Mouse (Mus musculus) embryonic facial prominence, embryonic 12.5 days (tissue): ENCODE measurements around the gene Susd6. TPM values are rescaled to one million over a fixed set of nuclear protein-coding genes. Genes with fewer than 3 reads are reported as not detected.

Experiments used
- ATAC-seq: fragments of 200-750 bp; cut with Nextera tagmentation; 2 replicates; pipeline ENCODE4 v1.8.0; 2017; ENCODE audit not compliant: insufficient number of reproducible peaks, insufficient read depth, low FRiP score, low TSS enrichment
- H3K27ac ChIP-seq: fragments of 300-500 bp; sonication (generic); 2 replicates; pipeline ENCODE4 v1.5.1; 2016; ENCODE audit warnings: mild to moderate bottlenecking
- H3K27me3 ChIP-seq: fragments of 300-500 bp; sonication (generic); 2 replicates; pipeline ENCODE4 v1.6.1; 2016; ENCODE audit warnings: mild to moderate bottlenecking, moderate library complexity
- H3K36me3 ChIP-seq: fragments of 300-500 bp; sonication (generic); 2 replicates; pipeline ENCODE4 v1.6.1; 2016; ENCODE audit warnings: mild to moderate bottlenecking
- H3K4me1 ChIP-seq: fragments of 300-500 bp; sonication (generic); 2 replicates; pipeline ENCODE4 v1.6.1; 2016
- H3K4me2 ChIP-seq: fragments of 300-500 bp; sonication (generic); replicated peaks from 2 replicates; pipeline ENCODE4 v1.6.1; 2016; ENCODE audit warnings: mild to moderate bottlenecking, moderate library complexity
- H3K4me3 ChIP-seq: fragments of 300-500 bp; sonication (generic); 2 replicates; pipeline ENCODE4 v1.5.1; 2016; ENCODE audit warnings: mild to moderate bottlenecking
- H3K9ac ChIP-seq: fragments of 300-500 bp; sonication (generic); 2 replicates; pipeline ENCODE4 v1.6.1; 2016; ENCODE audit warnings: mild to moderate bottlenecking, moderate library complexity
- H3K9me3 ChIP-seq: fragments of 300-500 bp; sonication (generic); 2 replicates; pipeline ENCODE4 v1.6.1; 2016; ENCODE audit warnings: mild to moderate bottlenecking, moderate library complexity
- WGBS: fragments of 180-500 bp; shearing (Covaris S2); methylation state at CpG from one replicate; pipeline ENCODE4 v1.1.7; 2016; 5-methylcytosine and 5-hydroxymethylcytosine counted together
- polyA plus RNA-seq: library from polyadenylated mRNA; unstranded; fragments of >200 nt; fragmentation: Nextera tagmentation; extraction: Ambion mirVana; gene quantifications from 2 replicates; pipeline ENCODE4 v1.2.1, GENCODE M21; 2016

Susd6 gene
- polyA plus RNA-seq, 1 experiment from 2014 or later = 18.0 TPM

- peaks cover 14% of the 10 kb centered on the region for H3K27me3 ChIP-seq
- H3K4me2 ChIP-seq = no peak overlapping the region
- 76% methylated on average over 4 of the region's 4 CpGs for WGBS
- ATAC-seq = no peak
- H3K4me1 ChIP-seq = peaks cover 13% of the 10 kb centered on the region
- no peak overlapping the region for H3K9ac ChIP-seq
- H3K9me3 ChIP-seq = no peaks in the 10 kb centered on the region
- no peak overlapping the region for H3K4me3 ChIP-seq
- H3K36me3 ChIP-seq = no peaks in the 10 kb centered on the region
- no peak overlapping the region for H3K27ac ChIP-seq
These were observed 26.2 kb upstream of the Susd6 start for GRCm38 (mm10) chr12:80764116-80764515.

- Histone ChIP-seq H3K27ac (no peak overlapping the region), H3K27me3 (no peaks in the 10 kb centered on the region), H3K4me2 (no peak overlapping the region), H3K4me3 (no peak overlapping the region), H3K4me1 (no peaks in the 10 kb centered on the region), H3K9ac (no peak overlapping the region), H3K9me3 (no peaks in the 10 kb centered on the region), H3K36me3 (no peaks in the 10 kb centered on the region)
- ATAC-seq = peak; percentile 56; the same call in 1 of the 2 replicates
- WGBS = 19% methylated on average over 11 of the region's 11 CpGs
These were observed 20.6 kb upstream of the Susd6 start for GRCm38 (mm10) chr12:80769697-80770096.

GRCm38 (mm10) chr12:80774786-80775185 lies 15.5 kb upstream of the Susd6 start:
- ATAC-seq = no peak
- no peak overlapping the region for H3K9ac ChIP-seq

GRCm38 (mm10) chr12:80776046-80776634 lies 14.2 kb upstream of the Susd6 start:
- Histone ChIP-seq H3K27me3 (no peaks in the 10 kb centered on the region), H3K9me3 (no peaks in the 10 kb centered on the region), H3K36me3 (no peaks in the 10 kb centered on the region), H3K9ac (no peak overlapping the region), H3K4me3 (no peak overlapping the region), H3K4me1 (no peaks in the 10 kb centered on the region), H3K27ac (no peak overlapping the region), H3K4me2 (no peak overlapping the region)
- ATAC-seq = no peak
- 80% methylated on average over 4 of the region's 4 CpGs for WGBS

More at GRCm38 (mm10) chr12:80774786-80775185, 15.5 kb upstream of the Susd6 start:
- no peaks in the 10 kb centered on the region for H3K36me3 ChIP-seq
- no peaks in the 10 kb centered on the region for H3K9me3 ChIP-seq
- H3K4me2 ChIP-seq = no peak overlapping the region
- 68% methylated on average over 7 of the region's 7 CpGs for WGBS
- H3K4me3 ChIP-seq = no peak overlapping the region
- no peak overlapping the region for H3K27ac ChIP-seq
- H3K27me3 ChIP-seq = no peaks in the 10 kb centered on the region
- no peaks in the 10 kb centered on the region for H3K4me1 ChIP-seq

GRCm38 (mm10) chr12:80778188-80778936 lies 11.9 kb upstream of the Susd6 start:
- 74% methylated on average over 16 of the region's 16 CpGs for WGBS
- H3K4me1 ChIP-seq = no peaks in the 10 kb centered on the region
- H3K9me3 ChIP-seq = no peaks in the 10 kb centered on the region
- H3K27ac ChIP-seq = no peak overlapping the region
- no peak overlapping the region for H3K4me2 ChIP-seq
- H3K27me3 ChIP-seq = no peaks in the 10 kb centered on the region
- no peak overlapping the region for H3K4me3 ChIP-seq
- no peak overlapping the region for H3K9ac ChIP-seq
- H3K36me3 ChIP-seq = no peaks in the 10 kb centered on the region
- peak; percentile 47; the same call in 1 of the 2 replicates for ATAC-seq

GRCm38 (mm10) chr12:80779760-80780159 lies 10.6 kb upstream of the Susd6 start:
- Histone ChIP-seq H3K27me3 (no peaks in the 10 kb centered on the region), H3K4me1 (no peaks in the 10 kb centered on the region), H3K9ac (no peak overlapping the region), H3K9me3 (no peaks in the 10 kb centered on the region), H3K27ac (no peak overlapping the region), H3K4me3 (no peak overlapping the region), H3K4me2 (no peak overlapping the region), H3K36me3 (no peaks in the 10 kb centered on the region)
- ATAC-seq = no peak
- WGBS = 91% methylated on average over 4 of the region's 4 CpGs

- Histone ChIP-seq H3K4me1 (no peaks in the 10 kb centered on the region), H3K9ac (no peak overlapping the region), H3K4me3 (no peak overlapping the region), H3K36me3 (no peaks in the 10 kb centered on the region), H3K4me2 (no peak overlapping the region), H3K9me3 (no peaks in the 10 kb centered on the region), H3K27me3 (no peaks in the 10 kb centered on the region), H3K27ac (no peak overlapping the region)
- ATAC-seq = no peak
- 91% methylated on average over 3 of the region's 3 CpGs for WGBS
These were observed 8.1 kb upstream of the Susd6 start for GRCm38 (mm10) chr12:80782190-80782589.

- H3K27me3 ChIP-seq = no peaks in the 10 kb centered on the region
- no peaks in the 10 kb centered on the region for H3K36me3 ChIP-seq
- H3K9ac ChIP-seq = no peak overlapping the region
- no peak overlapping the region for H3K27ac ChIP-seq
- no peaks in the 10 kb centered on the region for H3K9me3 ChIP-seq
- no peak overlapping the region for H3K4me2 ChIP-seq
- no peaks in the 10 kb centered on the region for H3K4me1 ChIP-seq
- ATAC-seq = no peak
- WGBS = 57% methylated on average over 3 of the region's 3 CpGs
- no peak overlapping the region for H3K4me3 ChIP-seq
These were observed 7.4 kb upstream of the Susd6 start for GRCm38 (mm10) chr12:80782892-80783291.

- Histone ChIP-seq H3K4me3 (no peak overlapping the region), H3K9me3 (no peaks in the 10 kb centered on the region), H3K36me3 (no peaks in the 10 kb centered on the region), H3K9ac (no peak overlapping the region), H3K27me3 (no peaks in the 10 kb centered on the region), H3K4me1 (no peaks in the 10 kb centered on the region), H3K27ac (no peak overlapping the region), H3K4me2 (no peak overlapping the region)
- WGBS = 94% methylated on average over 1 of the region's 1 CpGs
- ATAC-seq = no peak
These were observed 6.4 kb upstream of the Susd6 start for GRCm38 (mm10) chr12:80783889-80784288.

GRCm38 (mm10) chr12:80785005-80785404 lies 5.3 kb upstream of the Susd6 start:
- ATAC-seq = no peak
- no peak overlapping the region for H3K4me3 ChIP-seq

GRCm38 (mm10) chr12:80785597-80785996 lies 4.7 kb upstream of the Susd6 start:
- H3K9me3 ChIP-seq = no peaks in the 10 kb centered on the region
- peaks cover 5% of the 10 kb centered on the region; the same call in 1 of the 2 replicates for H3K4me1 ChIP-seq
- no peaks in the 10 kb centered on the region for H3K36me3 ChIP-seq
- ATAC-seq = no peak
- H3K4me3 ChIP-seq = no peak overlapping the region
- H3K27ac ChIP-seq = no peak overlapping the region
- WGBS = 85% methylated on average over 4 of the region's 4 CpGs
- no peak overlapping the region for H3K4me2 ChIP-seq
- no peak overlapping the region for H3K9ac ChIP-seq
- no peaks in the 10 kb centered on the region for H3K27me3 ChIP-seq

More at GRCm38 (mm10) chr12:80785005-80785404, 5.3 kb upstream of the Susd6 start:
- no peaks in the 10 kb centered on the region for H3K9me3 ChIP-seq
- no peak overlapping the region for H3K27ac ChIP-seq
- no peak overlapping the region for H3K4me2 ChIP-seq
- H3K27me3 ChIP-seq = no peaks in the 10 kb centered on the region
- peaks cover 5% of the 10 kb centered on the region; the same call in 1 of the 2 replicates for H3K4me1 ChIP-seq
- H3K9ac ChIP-seq = no peak overlapping the region
- WGBS = 86% methylated on average over 5 of the region's 5 CpGs
- H3K36me3 ChIP-seq = no peaks in the 10 kb centered on the region

- Histone ChIP-seq H3K27ac (no peak overlapping the region), H3K4me2 (no peak overlapping the region), H3K36me3 (no peaks in the 10 kb centered on the region), H3K4me3 (no peak overlapping the region), H3K4me1 (peaks cover 5% of the 10 kb centered on the region; the same call in 1 of the 2 replicates), H3K9me3 (no peaks in the 10 kb centered on the region), H3K27me3 (no peaks in the 10 kb centered on the region), H3K9ac (no peak overlapping the region)
- no peak for ATAC-seq
- WGBS = 67% methylated on average over 1 of the region's 1 CpGs
These were observed 3.7 kb upstream of the Susd6 start for GRCm38 (mm10) chr12:80786591-80786990.
